9 mouse cellular contexts compared by ENCODE assay signal in genomic region chr12:105427039-105427757, GRCm38 (mm10). TPM values are rescaled to one million over a fixed set of nuclear protein-coding genes. Genes with fewer than 3 reads are reported as not detected.
DNase-seq lines count a peak whose midpoint lies in the region; ATAC-seq and TF ChIP-seq lines count a peak whose summit lies in the region.
"Had no signal": no experiment of that assay in that cellular context is flagged by ENCODE, and none has a peak within 500 bp of the region (broad histone marks: within the 10 kb centered on the region; RNA-seq: fewer than 3 reads in every experiment).

No protein-coding gene starts in this region.

- no peaks in the 10 kb centered on the region for H3K4me1 ChIP-seq in cerebellum, adult 2 months (ENCODE audit: control insufficient read depth, insufficient read depth, low read length)
- 0 out of 2 replicates have a peak, but pooled peaks cover 3% of the 10 kb centered on the region for H3K4me1 ChIP-seq in forebrain, postnatal 0 days (ENCODE audit: insufficient read depth)
- no peaks in the 10 kb centered on the region for H3K4me1 ChIP-seq in liver, postnatal 0 days (ENCODE audit: insufficient read depth)
- H3K4me1 ChIP-seq in olfactory bulb, adult 2 months (ENCODE audit: control insufficient read depth, insufficient read depth, low read length), result peaks cover 9% of the 10 kb centered on the region; the same call in 1 of the 2 replicates

- intact Hi-C loops in heart, postnatal 25 days (cut with DNase I), result loop anchor here (2.0 to 5.0 kb wide), 2 partner anchors 355 to 376 kb away; no protein-coding TSS in a partner anchor

- no peak for TF ChIP-seq POLR2A in cerebellum, adult 2 months (IDR thresholded peaks at IDR 0.05; ENCODE audit: borderline replicate concordance, insufficient read depth, low read length)
- TF ChIP-seq POLR2A in olfactory bulb, adult 2 months (IDR thresholded peaks at IDR 0.05; ENCODE audit: insufficient read depth, low read depth, low read length), result no peak

- peak; percentile 80 for ATAC-seq in forebrain, postnatal 0 days
- peak; percentile 47; the same call in 1 of the 2 replicates for ATAC-seq in liver, postnatal 0 days

- no peak overlapping the region for H3K27ac ChIP-seq in cerebellum, adult 2 months (ENCODE audit: insufficient read depth, low read length)
- no peak overlapping the region for H3K27ac ChIP-seq in forebrain, postnatal 0 days (ENCODE audit: low read depth, low read length)
- H3K27ac ChIP-seq in liver, postnatal 0 days (ENCODE audit: low read depth), result no peak overlapping the region
- H3K27ac ChIP-seq in olfactory bulb, adult 2 months (ENCODE audit: insufficient read depth, low read depth, low read length), result no peak overlapping the region

- peak; percentile 93 for TF ChIP-seq CTCF in cerebellum, adult 2 months (IDR thresholded peaks at IDR 0.05; ENCODE audit: borderline replicate concordance, insufficient read depth, low read depth, low read length)
- peak; percentile 95 for TF ChIP-seq CTCF in forebrain, postnatal 0 days (IDR thresholded peaks at IDR 0.05; ENCODE audit: low read depth)
- TF ChIP-seq CTCF in liver, postnatal 0 days (IDR thresholded peaks at IDR 0.05; ENCODE audit: low read depth), result peak; percentile 67
- peak; percentile 62 for TF ChIP-seq CTCF in olfactory bulb, adult 2 months (IDR thresholded peaks at IDR 0.05; ENCODE audit: insufficient read depth, low read depth, low read length)

- peak; percentile 80 for DNase-seq in MN1 (ENCODE audit: low spot score)
- DNase-seq in cerebellum, adult 2 months, result peak; percentile 76 to 78
- peak; percentile 93 for DNase-seq in forebrain, postnatal 0 days
- peak; percentile 33 for DNase-seq in heart, postnatal 25 days (ENCODE audit: low spot score)
- DNase-seq in kidney, postnatal 4 days, result peak; percentile 89 to 92
- peak; percentile 67 for DNase-seq in liver, postnatal 0 days
- peak; percentile 23 for DNase-seq in thymus, postnatal 4 days

- H3K4me2 ChIP-seq in forebrain, postnatal 0 days (ENCODE audit: low read depth), result 0 out of 2 replicates have a peak overlapping the region, but pooled peaks have one; percentile 15
- H3K4me2 ChIP-seq in liver, postnatal 0 days (ENCODE audit: low read depth, low read length), result no peak overlapping the region

- no peak overlapping the region for H3K4me3 ChIP-seq in cerebellum, adult 2 months (replicated peaks; ENCODE audit: insufficient read depth, low read depth, low read length)
- H3K4me3 ChIP-seq in forebrain, postnatal 0 days (ENCODE audit: low read depth, low read length), result no peak overlapping the region
- no peak overlapping the region for H3K4me3 ChIP-seq in liver, postnatal 0 days (ENCODE audit: low read depth, low read length)
- H3K4me3 ChIP-seq in olfactory bulb, adult 2 months (ENCODE audit: insufficient read depth, low read depth, low read length), result no peak overlapping the region
- H3K4me3 ChIP-seq: erythroblast, embryonic 14.5 days had no signal

- 21% methylated on average over 10 of the region's 10 CpGs for WGBS in cerebellum, adult 2 months
- WGBS in forebrain, postnatal 0 days, result 21% methylated on average over 10 of the region's 10 CpGs
- 29% methylated on average over 10 of the region's 10 CpGs for WGBS in liver, postnatal 0 days (ENCODE audit: insufficient replicate concordance)
- WGBS in olfactory bulb, adult 2 months, result 15% methylated on average over 10 of the region's 10 CpGs

- H3K9me3 ChIP-seq in forebrain, postnatal 0 days (ENCODE audit: low read length), result no peaks in the 10 kb centered on the region
- H3K9me3 ChIP-seq in liver, postnatal 0 days (ENCODE audit: low read length), result no peaks in the 10 kb centered on the region

- no peak overlapping the region for H3K9ac ChIP-seq in forebrain, postnatal 0 days
- H3K9ac ChIP-seq in liver, postnatal 0 days (replicated peaks), result no peak overlapping the region

- no peaks in the 10 kb centered on the region for H3K27me3 ChIP-seq in cerebellum, adult 2 months (ENCODE audit: control insufficient read depth, insufficient read depth, low read length)
- H3K27me3 ChIP-seq in forebrain, postnatal 0 days (ENCODE audit: insufficient read depth, low read length), result no peaks in the 10 kb centered on the region
- no peaks in the 10 kb centered on the region for H3K27me3 ChIP-seq in liver, postnatal 0 days (ENCODE audit: insufficient read depth, low read length)

- no peak for TF ChIP-seq EP300 in liver, postnatal 0 days (IDR thresholded peaks at IDR 0.05; ENCODE audit: low read depth)

- H3K36me3 ChIP-seq in forebrain, postnatal 0 days (ENCODE audit: insufficient read depth), result no peaks in the 10 kb centered on the region
- H3K36me3 ChIP-seq in liver, postnatal 0 days (replicated peaks; ENCODE audit: insufficient read depth, low read length), result no peaks in the 10 kb centered on the region

RNA-seq across cellular contexts. Expression of gene D430019H16Rik, which starts 26.5 kb away (rescaled TPM):
- 5.8 and 6.7 TPM in 2 replicates for polyA plus RNA-seq in cerebellum, adult 2 months (2012; rRNA removed)
- 192 and 208 TPM in 2 replicates for total RNA-seq in forebrain, postnatal 0 days (2014; rRNA removed)
- polyA plus RNA-seq in forebrain, postnatal 0 days (2015; fragmentation: Nextera tagmentation; extraction: Ambion mirVana), result 9.3 and 13.3 TPM in 2 replicates
- total RNA-seq in heart, postnatal 25 days (2021), result under 1 TPM; 0.22 to 0.34 TPM
- 0.05 TPM in 2 replicates for polyA plus RNA-seq in liver, postnatal 0 days (2015; fragmentation: Nextera tagmentation; extraction: Ambion mirVana)
- polyA plus RNA-seq in olfactory bulb, adult 2 months (2012; ENCODE audit: insufficient read depth, insufficient read length, low replicate concordance, missing spikeins), result not detected in 2 replicates
- polyA plus RNA-seq: erythroblast, embryonic 14.5 days had no signal

Comparison
In these comparisons a context has a peak if more than half of its experiments do, and no peak if none do; other contexts are left out.
1. DNase-seq: peak in every context shown above with its lines; median percentile 93 in forebrain, postnatal 0 days; 90 in kidney, postnatal 4 days; 80 in MN1; 77 in cerebellum, adult 2 months; 67 in liver, postnatal 0 days; 33 in heart, postnatal 25 days; 23 in thymus, postnatal 4 days.